Mouse (Mus musculus) heart, adult 2 months (tissue): ENCODE results near the gene 4932438H23Rik. TPM values are rescaled to one million over a fixed set of nuclear protein-coding genes. Genes with fewer than 3 reads are reported as not detected.

Source experiments
- DNase-seq, 2 experiments: peaks; one replicate each; pipeline ENCODE4 v3.0.0; 2021
- H3K27ac ChIP-seq: fragments of 200-600 bp; 2 replicates; pipeline ENCODE4 v1.8.1; 2022
- H3K27me3 ChIP-seq: fragments of 200-500 bp; 2 replicates; pipeline ENCODE4 v1.6.1; 2012; ENCODE audit warnings: mild to moderate bottlenecking, low read length, inconsistent platforms, mixed read lengths; ENCODE audit not compliant: control insufficient read depth, insufficient read depth
- H3K36me3 ChIP-seq: fragments of 200-500 bp; 2 replicates; pipeline ENCODE4 v1.6.1; 2012; ENCODE audit warnings: low read length, inconsistent platforms; ENCODE audit not compliant: control insufficient read depth, insufficient read depth
- H3K4me1 ChIP-seq: fragments of 200-500 bp; 2 replicates; pipeline ENCODE4 v1.6.1; 2011; ENCODE audit warnings: low read length; ENCODE audit not compliant: control insufficient read depth, insufficient read depth
- H3K4me3 ChIP-seq: fragments of 200-600 bp; 2 replicates; pipeline ENCODE4 v1.8.1; 2022
- H3K79me2 ChIP-seq: fragments of 200-500 bp; replicated peaks from 2 replicates; pipeline ENCODE4 v1.6.1; 2012; ENCODE audit warnings: mild to moderate bottlenecking, inconsistent platforms, low read length, moderate library complexity, mixed read lengths; ENCODE audit not compliant: control insufficient read depth, insufficient read depth
- H3K9ac ChIP-seq: fragments of 200-500 bp; 2 replicates; pipeline ENCODE4 v1.6.1; 2012; ENCODE audit warnings: low read depth, mild to moderate bottlenecking, control low read depth, inconsistent platforms, low read length, mixed read lengths
- CTCF ChIP-seq: fragments of 200-600 bp; IDR thresholded peaks from 2 replicates; pipeline ENCODE4 v1.8.1; 2022; ENCODE audit warnings: antibody characterized with exemption, mild to moderate bottlenecking, moderate library complexity
- EP300 ChIP-seq: fragments of 200-500 bp; IDR thresholded peaks from 2 replicates; pipeline ENCODE4 v1.6.1; 2011; ENCODE audit warnings: low read depth, low read length, control low read depth; ENCODE audit not compliant: insufficient read depth
- POLR2A ChIP-seq: fragments of 200-500 bp; IDR thresholded peaks from 2 replicates; pipeline ENCODE4 v1.6.1; 2011; ENCODE audit warnings: mild to moderate bottlenecking, low read depth, low read length, control low read depth; ENCODE audit not compliant: insufficient read depth
- WGBS: fragments of 180-500 bp; shearing (Covaris S2); methylation state at CpG from one replicate; pipeline ENCODE4 v1.1.7; 2018; 5-methylcytosine and 5-hydroxymethylcytosine counted together
- intact Hi-C: fragments of 180-260 bp; cut with DNase I; formaldehyde crosslinking; loops from one replicate; pipeline ENCODE4 v1.15.1; 2025
- polyA plus RNA-seq: library from polyadenylated mRNA; depleted of rRNA; stranded (reverse); fragments of >200 nt; gene quantifications from 2 replicates; pipeline ENCODE4 v1.2.3, GENCODE M21; 2012
- total RNA-seq, 2 experiments: library from RNA; stranded (reverse); gene quantifications; 2 replicates each; pipeline ENCODE4 v1.2.3; 2021

4932438H23Rik gene
- total and polyA plus RNA-seq, 3 experiments = 0.06 to 0.14 TPM; not detected in 1

GRCm38 (mm10) chr16:91138151-91138550 lies 43.2 kb upstream of the 4932438H23Rik start:
- no peaks in the 10 kb centered on the region for H3K36me3 ChIP-seq
- 90% methylated on average over 7 of the region's 7 CpGs for WGBS
- intact Hi-C loops = no loop called here

GRCm38 (mm10) chr16:91136607-91137006 lies 41.7 kb upstream of the 4932438H23Rik start:
- WGBS = 79% methylated on average over 3 of the region's 3 CpGs
- TF ChIP-seq EP300 (no peak), CTCF (no peak)
- Histone ChIP-seq H3K4me3 (no peak overlapping the region), H3K79me2 (no peaks in the 10 kb centered on the region), H3K4me1 (no peaks in the 10 kb centered on the region), H3K27ac (no peak overlapping the region), H3K27me3 (no peaks in the 10 kb centered on the region), H3K9ac (no peak overlapping the region), H3K36me3 (no peaks in the 10 kb centered on the region)
- DNase-seq = no peak
- intact Hi-C loops = no loop called here

More at GRCm38 (mm10) chr16:91138151-91138550, 43.2 kb upstream of the 4932438H23Rik start:
- Histone ChIP-seq H3K4me1 (no peaks in the 10 kb centered on the region), H3K4me3 (no peak overlapping the region), H3K9ac (no peak overlapping the region), H3K27ac (no peak overlapping the region), H3K79me2 (no peaks in the 10 kb centered on the region), H3K27me3 (no peaks in the 10 kb centered on the region)
- TF ChIP-seq CTCF (no peak), POLR2A (no peak), EP300 (no peak)
- no peak for DNase-seq

- 83% methylated on average over 15 of the region's 15 CpGs for WGBS
- no peaks in the 10 kb centered on the region for H3K79me2 ChIP-seq
- no peaks in the 10 kb centered on the region for H3K4me1 ChIP-seq
- H3K27me3 ChIP-seq = no peaks in the 10 kb centered on the region; the same call in 1 of the 2 replicates
- H3K27ac ChIP-seq = no peak overlapping the region
- TF ChIP-seq CTCF (no peak), POLR2A (no peak), EP300 (no peak)
- no peaks in the 10 kb centered on the region for H3K36me3 ChIP-seq
- no peak for DNase-seq
- no peak overlapping the region for H3K9ac ChIP-seq
- intact Hi-C loops = no loop called here
- H3K4me3 ChIP-seq = no peak overlapping the region
Observed at GRCm38 (mm10) chr16:91129916-91130315, 35.0 kb upstream of the 4932438H23Rik start.

- no peaks in the 10 kb centered on the region for H3K4me1 ChIP-seq
- no peaks in the 10 kb centered on the region for H3K79me2 ChIP-seq
- 80% methylated on average over 4 of the region's 4 CpGs for WGBS
- no peak for DNase-seq
- no peaks in the 10 kb centered on the region for H3K36me3 ChIP-seq
- H3K9ac ChIP-seq = no peak overlapping the region
- no peak overlapping the region for H3K4me3 ChIP-seq
- no peak for TF ChIP-seq EP300
- no peak for TF ChIP-seq CTCF
- TF ChIP-seq POLR2A = no peak
- intact Hi-C loops = no loop called here
- no peak overlapping the region for H3K27ac ChIP-seq
- H3K27me3 ChIP-seq = no peaks in the 10 kb centered on the region; the same call in 1 of the 2 replicates
Observed at GRCm38 (mm10) chr16:91128431-91128830, 33.5 kb upstream of the 4932438H23Rik start.

- H3K9ac ChIP-seq = no peak overlapping the region
- no peak overlapping the region for H3K4me3 ChIP-seq
- intact Hi-C loops = no loop called here
- H3K27me3 ChIP-seq = no peaks in the 10 kb centered on the region; the same call in 1 of the 2 replicates
- no peaks in the 10 kb centered on the region for H3K36me3 ChIP-seq
- 70% methylated on average over 8 of the region's 8 CpGs for WGBS
- H3K27ac ChIP-seq = no peak overlapping the region
- no peaks in the 10 kb centered on the region for H3K4me1 ChIP-seq
- H3K79me2 ChIP-seq = no peaks in the 10 kb centered on the region
- TF ChIP-seq POLR2A = no peak
- no peak for TF ChIP-seq EP300
- no peak for TF ChIP-seq CTCF
- DNase-seq = no peak
Observed at GRCm38 (mm10) chr16:91126734-91127524, 32.0 kb upstream of the 4932438H23Rik start.

- no peaks in the 10 kb centered on the region for H3K79me2 ChIP-seq
- no peak overlapping the region for H3K27ac ChIP-seq
- H3K4me1 ChIP-seq = no peaks in the 10 kb centered on the region
- no peak for DNase-seq
- intact Hi-C loops = no loop called here
- TF ChIP-seq EP300 (no peak), POLR2A (no peak), CTCF (no peak)
- H3K27me3 ChIP-seq = no peaks in the 10 kb centered on the region
- H3K9ac ChIP-seq = no peak overlapping the region
- H3K36me3 ChIP-seq = no peaks in the 10 kb centered on the region
- 54% methylated on average over 3 of the region's 3 CpGs for WGBS
- H3K4me3 ChIP-seq = no peak overlapping the region
Observed at GRCm38 (mm10) chr16:91124256-91124655, 29.3 kb upstream of the 4932438H23Rik start.
